Mouse (Mus musculus): ENCODE measurements around the gene Ccdc38. TPM values are rescaled to one million over a fixed set of nuclear protein-coding genes. Genes with fewer than 3 reads are reported as not detected.
"Not testable (repeated sequence)": the region's sequence is repeated elsewhere in the genome, so short reads cannot be mapped to it uniquely, and the experiment has no call there.

Gene Ccdc38
- polyA plus RNA-seq, 1 experiment, result 0.02 TPM

GRCm38 (mm10) chr10:93547741-93548270 is 7.4 kb downstream of the Ccdc38 start:
- no peak for DNase-seq (ENCODE audit: extremely low spot score in 1 of 2, low spot score in 1 of 2)

GRCm38 (mm10) chr10:93548991-93549390 is 8.6 kb downstream of the Ccdc38 start:
- DNase-seq (ENCODE audit: extremely low spot score in 1 of 2, low spot score in 1 of 2), result peak; percentile 29 to 87

DNA sequence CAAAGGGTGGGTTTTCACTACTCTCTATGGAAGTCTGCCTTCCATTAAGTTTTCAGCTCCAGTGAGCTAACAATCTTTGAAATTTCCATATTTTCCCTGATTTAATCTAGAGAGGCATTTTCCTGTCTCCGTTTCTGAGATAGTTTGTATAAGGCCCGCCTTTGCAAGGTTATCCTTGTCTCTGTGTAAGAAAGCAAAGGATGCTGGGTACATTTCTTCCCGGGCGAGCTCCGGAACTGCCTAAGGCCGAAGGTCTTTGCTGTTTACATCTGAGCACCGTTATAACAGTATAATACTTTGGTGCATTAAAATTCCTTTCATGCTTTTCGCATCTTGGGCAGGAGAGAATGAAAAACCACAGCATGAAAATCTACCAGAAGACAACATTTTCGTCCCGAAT is 9.4 kb downstream of the Ccdc38 start:
- no peak for DNase-seq (ENCODE audit: extremely low spot score in 1 of 2, low spot score in 1 of 2)

DNA sequence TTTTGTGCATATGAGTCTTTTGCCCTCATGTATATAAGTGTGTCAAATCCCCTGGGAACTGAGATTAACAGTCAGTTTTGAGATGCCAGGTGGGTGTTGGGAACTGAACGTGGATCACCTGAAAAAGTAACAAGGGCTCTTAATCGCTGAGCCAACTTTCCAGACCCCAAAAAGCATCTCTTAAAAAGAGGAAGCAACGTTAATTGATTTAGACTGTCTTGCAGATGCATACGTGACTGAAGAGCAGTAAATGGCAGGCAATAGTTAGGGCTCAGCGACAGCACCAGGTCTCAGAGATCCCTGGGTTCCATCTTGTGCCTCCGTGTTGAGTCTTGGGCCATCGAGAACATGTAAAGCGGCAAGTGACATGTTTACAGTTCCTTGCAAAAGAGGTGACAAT is 12.2 kb downstream of the Ccdc38 start:
- DNase-seq (ENCODE audit: extremely low spot score in 1 of 2, low spot score in 1 of 2), result no peak

DNA sequence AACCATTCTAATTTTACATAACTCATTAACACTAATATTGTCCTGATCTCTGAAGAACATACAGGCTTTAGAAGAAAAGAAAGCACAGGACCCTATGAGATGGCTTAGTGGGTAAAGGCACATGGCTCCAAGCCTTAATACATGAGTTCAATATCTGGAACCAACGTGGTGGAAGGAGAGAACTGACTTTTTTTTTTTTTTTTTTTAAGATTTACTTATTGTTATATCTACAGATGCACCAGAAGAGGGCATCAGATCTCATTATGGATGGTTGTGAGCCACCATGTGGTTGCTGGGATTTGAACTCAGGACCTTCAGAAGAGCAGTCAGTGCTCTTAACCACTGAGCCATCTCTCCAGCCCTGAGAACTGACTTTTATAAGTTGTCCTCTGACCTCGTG is 17.5 kb downstream of the Ccdc38 start:
- not testable (repeated sequence) for DNase-seq (ENCODE audit: extremely low spot score in 1 of 2, low spot score in 1 of 2)

- DNase-seq (ENCODE audit: extremely low spot score in 1 of 2, low spot score in 1 of 2), result no peak
Observed at GRCm38 (mm10) chr10:93559786-93560185, 19.4 kb downstream of the Ccdc38 start.

DNA sequence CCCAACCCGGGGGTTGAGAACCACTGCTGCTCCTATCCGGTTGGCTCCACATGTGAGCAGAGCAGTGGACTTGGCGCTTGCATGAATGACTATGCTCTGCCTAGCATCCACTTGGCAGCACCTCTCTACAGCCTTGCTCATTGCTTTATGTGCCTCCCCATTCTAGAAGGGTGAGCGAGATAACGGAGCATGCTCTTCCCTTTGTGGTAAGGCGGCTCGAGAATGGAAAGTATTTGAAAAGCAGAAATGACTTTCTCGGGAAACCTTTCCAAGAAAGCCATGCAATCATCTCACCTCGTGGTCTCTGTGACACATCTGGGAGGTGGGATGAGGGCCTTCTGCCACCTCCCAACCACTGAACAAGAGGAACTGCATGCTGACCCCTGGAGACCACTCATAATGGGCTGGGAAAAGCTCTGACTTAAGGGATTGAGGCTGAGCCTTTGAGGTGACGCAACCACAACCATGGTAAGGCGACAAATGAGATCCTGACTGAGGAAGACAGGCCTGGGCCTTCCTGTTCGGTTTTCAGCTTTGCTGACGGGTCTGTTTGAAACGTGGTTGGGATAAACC is 24.2 kb downstream of the Ccdc38 start:
- no peak for DNase-seq (ENCODE audit: extremely low spot score in 1 of 2, low spot score in 1 of 2)

GRCm38 (mm10) chr10:93567066-93567465 is 26.6 kb downstream of the Ccdc38 start:
- DNase-seq (ENCODE audit: extremely low spot score in 1 of 2, low spot score in 1 of 2), result no peak

DNA sequence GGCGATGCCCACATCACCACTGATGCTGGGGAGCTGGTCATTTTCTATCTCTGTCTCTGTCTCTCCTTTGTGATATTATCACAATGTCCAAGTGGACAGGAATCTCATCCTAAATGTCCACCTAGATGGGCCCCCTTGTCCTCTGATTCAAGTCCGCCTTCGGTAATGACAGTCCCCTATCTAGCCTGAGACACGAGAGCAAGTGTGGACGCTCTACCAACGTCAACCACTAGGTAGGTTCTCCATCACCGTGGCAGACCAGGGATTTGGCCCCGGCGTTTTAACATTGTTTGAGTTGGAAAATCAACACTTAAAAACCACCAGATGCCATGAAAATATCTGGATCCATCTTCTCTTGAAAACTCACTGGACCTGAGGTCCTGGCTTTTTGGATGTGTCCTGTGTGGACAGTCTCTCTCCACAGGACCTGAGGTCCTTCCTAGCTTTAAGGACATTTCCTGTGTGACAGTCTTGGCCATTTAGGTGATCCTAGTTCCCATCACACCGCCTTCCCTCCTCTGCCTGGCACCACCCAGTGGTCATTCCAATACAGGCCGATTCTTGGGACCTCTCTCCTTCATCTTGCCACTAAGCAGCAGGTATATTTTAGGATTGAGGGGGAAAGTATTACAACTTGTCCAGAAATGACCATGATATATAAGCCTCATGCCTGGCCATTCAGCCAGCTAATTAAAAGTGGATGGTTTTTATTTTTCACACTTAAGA is 27.6 kb downstream of the Ccdc38 start:
- no peak for DNase-seq (ENCODE audit: extremely low spot score in 1 of 2, low spot score in 1 of 2)

DNA sequence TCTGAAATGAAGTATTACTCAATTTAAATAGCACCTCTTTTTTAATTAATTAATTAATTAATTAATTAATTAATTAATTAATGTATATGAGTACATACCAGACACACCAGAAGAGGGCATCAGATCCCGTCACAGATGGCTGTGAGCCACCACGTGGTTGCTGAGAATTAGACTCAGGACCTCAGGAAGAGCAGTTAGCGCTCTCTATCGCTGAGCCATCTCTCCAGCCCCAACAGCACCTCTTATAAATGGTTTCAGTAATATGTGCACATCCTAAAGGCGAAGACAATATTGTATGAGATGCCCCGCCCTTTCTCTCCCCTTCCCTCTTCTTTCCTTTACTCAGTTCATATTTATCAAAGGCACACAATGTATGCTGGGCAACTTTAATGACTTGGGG is 28.2 kb downstream of the Ccdc38 start:
- no peak for DNase-seq (ENCODE audit: extremely low spot score in 1 of 2, low spot score in 1 of 2)

DNA sequence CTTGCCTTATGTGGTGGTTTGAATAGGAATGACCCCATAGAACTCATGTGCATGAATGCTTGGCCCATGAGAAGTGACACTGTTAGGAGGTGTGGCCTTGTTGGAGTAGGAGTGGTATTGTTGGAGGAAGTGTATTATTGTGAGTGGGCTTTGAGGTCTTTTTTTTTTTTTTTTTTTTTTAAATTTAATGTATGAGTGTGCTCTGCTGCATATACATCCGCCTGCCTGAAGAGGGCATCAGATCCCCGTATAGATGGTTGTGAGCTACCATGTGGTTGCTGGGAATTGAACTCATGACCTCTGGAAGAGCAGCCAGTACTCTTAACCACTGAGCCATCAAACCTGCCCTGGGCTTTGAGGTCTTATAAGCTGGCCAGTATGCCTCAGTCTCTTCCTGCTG is 31.8 kb downstream of the Ccdc38 start:
- no peak for DNase-seq (ENCODE audit: extremely low spot score in 1 of 2, low spot score in 1 of 2)

GRCm38 (mm10) chr10:93574966-93575365 is 34.5 kb downstream of the Ccdc38 start:
- DNase-seq (ENCODE audit: extremely low spot score in 1 of 2, low spot score in 1 of 2), result no peak

- DNase-seq (ENCODE audit: extremely low spot score in 1 of 2, low spot score in 1 of 2), result no peak
Observed at GRCm38 (mm10) chr10:93575960-93576359, 35.5 kb downstream of the Ccdc38 start.

DNA sequence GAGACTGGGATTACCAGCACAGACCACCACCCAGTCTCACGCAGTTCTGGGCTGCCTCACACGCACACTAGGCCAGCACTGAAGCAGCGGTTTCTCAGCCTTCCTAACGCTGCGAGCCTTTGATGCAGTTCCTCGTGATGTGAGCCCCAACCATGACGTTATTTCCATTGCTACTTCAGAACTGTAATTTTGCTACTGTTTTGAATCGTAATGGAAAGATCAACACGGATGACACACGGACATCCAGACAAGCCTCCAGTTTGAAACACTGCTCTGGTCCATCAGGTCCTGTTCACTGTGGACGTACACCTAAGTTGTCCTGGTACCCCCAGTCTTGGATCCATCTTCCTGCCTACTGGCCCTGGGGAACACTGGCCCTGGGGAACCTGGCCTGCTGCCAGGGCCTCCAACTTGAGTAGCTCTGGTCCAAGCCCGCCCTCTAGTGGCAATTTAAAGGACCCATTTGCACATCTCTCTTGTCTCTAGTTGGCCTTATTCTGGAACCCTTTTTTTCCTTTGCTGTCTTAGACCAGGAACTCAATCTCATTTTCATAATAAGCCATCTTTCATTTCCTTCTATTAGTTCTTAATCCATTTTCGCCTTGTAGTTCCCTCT is 36.9 kb downstream of the Ccdc38 start:
- peak; percentile 46 to 88 for DNase-seq (ENCODE audit: extremely low spot score in 1 of 2, low spot score in 1 of 2)

DNA sequence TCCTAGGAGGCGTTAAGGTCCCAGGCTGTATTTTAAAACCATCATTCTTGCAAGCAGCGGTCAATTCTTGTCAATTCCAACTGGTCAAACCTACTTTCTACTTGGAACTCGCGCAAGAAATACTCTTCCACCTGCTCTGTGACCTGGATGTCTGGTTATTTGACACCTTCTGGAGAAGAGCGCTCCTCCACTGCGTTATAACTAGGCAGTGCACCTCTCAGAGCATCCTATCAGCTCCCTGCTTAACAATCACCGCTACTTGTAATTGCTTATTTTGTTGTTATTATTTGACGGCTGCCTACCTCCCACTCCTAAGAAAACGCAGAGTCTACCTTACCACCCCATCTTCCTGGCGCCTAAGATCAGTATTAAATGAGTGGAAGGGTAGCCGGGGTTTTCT is 48.4 kb downstream of the Ccdc38 start:
- no peak for DNase-seq (ENCODE audit: extremely low spot score in 1 of 2, low spot score in 1 of 2)

GRCm38 (mm10) chr10:93589281-93589848 is 48.9 kb downstream of the Ccdc38 start, which contains the start of gene Snrpf:
Gene Snrpf (minus strand): TSS chr10:93589706.
- peak; percentile 89 to 97 for DNase-seq (ENCODE audit: extremely low spot score in 1 of 2, low spot score in 1 of 2)

GRCm38 (mm10) chr10:93592456-93592855 is 52.0 kb downstream of the Ccdc38 start:
- DNase-seq (ENCODE audit: extremely low spot score in 1 of 2, low spot score in 1 of 2), result no peak

DNA sequence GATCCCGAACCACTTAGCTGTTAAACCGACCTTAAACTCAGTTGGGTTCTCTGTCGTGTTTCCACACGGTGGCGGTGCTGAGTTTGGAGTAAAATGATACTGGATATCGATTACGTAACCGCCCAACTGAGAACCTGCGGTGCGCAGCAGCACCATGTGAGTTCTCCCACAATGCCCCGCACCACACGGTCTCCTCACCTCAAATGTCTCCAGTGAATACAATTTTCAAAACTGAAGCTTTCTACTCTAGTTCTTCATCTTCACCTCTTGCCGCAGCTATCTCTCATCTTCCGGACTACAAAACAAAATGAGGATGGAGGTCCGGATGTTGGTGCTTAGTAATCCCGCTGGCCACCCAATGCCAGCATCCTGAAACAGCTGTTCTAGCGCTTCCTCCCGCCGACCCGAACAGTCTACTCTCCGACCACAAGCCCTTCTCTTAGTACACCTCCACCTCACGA is 53.6 kb downstream of the Ccdc38 start:
- peak; percentile 83 to 96 for DNase-seq (ENCODE audit: extremely low spot score in 1 of 2, low spot score in 1 of 2)

DNA sequence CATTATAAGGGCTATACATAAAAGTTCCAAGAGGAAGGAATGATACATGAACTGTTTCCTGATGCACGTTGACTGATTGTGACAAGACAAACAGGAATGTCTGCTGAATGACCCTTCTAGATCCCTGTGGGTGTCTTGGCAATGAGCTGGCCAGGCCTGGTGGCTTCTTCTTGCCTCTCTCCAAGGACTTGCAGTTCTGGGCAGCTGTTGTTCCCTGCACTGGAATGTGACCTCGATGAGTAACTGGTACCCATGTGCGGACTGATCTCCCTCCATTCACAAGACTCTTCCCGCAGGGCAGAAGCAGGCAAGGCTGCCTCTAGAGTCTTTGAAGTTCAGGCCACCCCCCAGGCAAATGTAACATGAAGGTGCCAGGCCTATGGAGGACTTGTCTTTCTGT is 55.4 kb downstream of the Ccdc38 start:
- DNase-seq (ENCODE audit: extremely low spot score in 1 of 2, low spot score in 1 of 2), result no peak

GRCm38 (mm10) chr10:93596641-93597040 is 56.2 kb downstream of the Ccdc38 start:
- DNase-seq (ENCODE audit: extremely low spot score in 1 of 2, low spot score in 1 of 2), result no peak

DNA sequence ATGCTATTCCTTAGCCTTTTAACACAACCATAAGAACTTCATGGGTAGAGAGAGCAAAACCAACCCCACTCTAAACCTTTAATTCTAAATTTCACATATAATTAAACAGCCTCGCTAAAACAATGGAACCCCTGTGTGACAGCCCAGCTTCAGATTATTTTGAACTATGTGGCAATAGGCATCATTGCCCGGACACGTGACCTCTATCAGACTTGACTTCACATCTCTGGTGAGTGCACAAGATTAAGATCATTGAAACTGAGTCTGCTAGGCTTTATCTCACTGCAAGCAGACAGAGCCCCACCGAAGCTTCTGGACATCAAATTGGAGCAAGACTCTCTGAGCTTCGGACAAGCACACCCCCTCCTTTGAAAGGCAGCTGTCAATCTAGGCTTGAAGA is 61.9 kb downstream of the Ccdc38 start:
- no peak for DNase-seq (ENCODE audit: extremely low spot score in 1 of 2, low spot score in 1 of 2)

Measured in frontal cortex, adult 2 months (tissue).